Mouse (Mus musculus) mouse embryonic stem cell (cell line): ENCODE measurements around the gene Mlh1.

Experiments used
- in situ Hi-C, 2 experiments: fragments of 300-500 bp; cut with MboI; formaldehyde crosslinking; loops; 1 replicate in 1 of 2; 3 replicates in 1 of 2; pipeline ENCODE4 v1.14.3; 2019 to 2020; ENCODE audit warnings: low sequenced_read_pairs in 2 of 2, low pct_unique_long_range_greater_than_20kb in 1 of 2, mixed read lengths in 1 of 2; ENCODE audit not compliant: unreplicated experiment in 1 of 2

The Mlh1 gene

DNA sequence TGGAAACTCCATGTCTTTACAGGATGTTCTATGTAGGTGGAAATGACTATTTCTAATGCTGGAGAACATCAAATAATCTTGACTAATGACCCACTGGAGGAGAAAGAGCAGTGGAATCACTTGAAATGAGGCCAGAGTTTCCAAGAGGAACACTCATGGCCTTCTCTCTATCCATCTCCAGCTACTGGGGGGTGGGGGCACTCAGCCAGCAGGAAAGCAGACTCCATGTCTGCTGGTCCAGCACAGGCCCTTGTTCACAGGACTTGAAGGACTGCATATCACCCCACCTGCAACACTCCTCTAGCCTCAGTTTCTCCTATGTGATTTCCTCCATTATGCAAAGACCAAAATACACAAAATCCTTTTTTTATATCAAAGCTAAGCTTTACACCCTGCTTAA lies 33.9 kb downstream of the Mlh1 start:
- in situ Hi-C loops: no loop called here

GRCm38 (mm10) chr9:111234701-111235100 lies 36.9 kb downstream of the Mlh1 start:
- in situ Hi-C loops: no loop called here

DNA sequence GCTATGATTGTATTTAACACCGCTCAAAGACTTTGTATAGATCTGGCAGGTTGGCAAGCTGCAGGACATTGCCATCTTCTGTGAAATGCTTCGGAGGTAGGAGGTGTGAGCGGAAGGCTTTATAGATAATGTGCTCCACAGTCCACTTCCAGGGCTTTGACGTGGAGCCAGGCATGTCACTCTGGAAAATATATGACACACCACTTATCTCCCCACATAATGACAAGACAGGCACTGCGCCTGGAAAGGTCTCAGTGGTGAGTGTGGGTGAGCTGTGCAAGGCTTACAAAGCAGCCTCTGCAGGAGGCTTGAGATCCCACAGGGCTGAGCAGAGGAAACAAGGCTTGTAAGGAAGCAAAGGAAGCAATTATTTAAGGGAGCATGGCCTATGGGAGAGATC lies 43.1 kb downstream of the Mlh1 start:
- in situ Hi-C loops: no loop called here

GRCm38 (mm10) chr9:111223406-111223805 lies 48.2 kb downstream of the Mlh1 start:
- in situ Hi-C loops: no loop called here

- in situ Hi-C loops: no loop called here
Observed at GRCm38 (mm10) chr9:111221580-111221979, 50.0 kb downstream of the Mlh1 start.

- in situ Hi-C loops: no loop called here
Observed at GRCm38 (mm10) chr9:111220551-111221080, 51.0 kb downstream of the Mlh1 start.

GRCm38 (mm10) chr9:111216424-111216823 lies 55.2 kb downstream of the Mlh1 start:
- in situ Hi-C loops: no loop called here

DNA sequence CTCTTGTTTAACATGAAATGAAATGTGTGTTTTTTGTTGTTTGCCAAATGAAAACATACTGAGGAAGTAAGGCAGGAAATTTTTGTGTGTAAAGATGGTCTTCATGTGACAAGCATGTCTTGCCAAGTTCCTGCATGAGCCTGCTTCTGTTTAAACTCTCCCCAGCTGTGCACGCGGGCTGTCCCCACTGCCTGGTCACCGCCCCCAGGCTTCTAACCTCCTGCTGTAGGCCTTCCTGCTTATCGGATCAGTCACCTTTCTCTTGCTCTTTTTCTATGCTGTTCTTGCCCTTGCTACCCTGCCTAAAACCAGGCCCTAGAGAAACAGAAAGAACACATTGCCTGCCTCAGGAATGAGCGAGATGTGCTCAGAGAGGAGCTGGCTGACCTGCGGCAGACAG lies 58.1 kb downstream of the Mlh1 start:
- in situ Hi-C loops: no loop called here

DNA sequence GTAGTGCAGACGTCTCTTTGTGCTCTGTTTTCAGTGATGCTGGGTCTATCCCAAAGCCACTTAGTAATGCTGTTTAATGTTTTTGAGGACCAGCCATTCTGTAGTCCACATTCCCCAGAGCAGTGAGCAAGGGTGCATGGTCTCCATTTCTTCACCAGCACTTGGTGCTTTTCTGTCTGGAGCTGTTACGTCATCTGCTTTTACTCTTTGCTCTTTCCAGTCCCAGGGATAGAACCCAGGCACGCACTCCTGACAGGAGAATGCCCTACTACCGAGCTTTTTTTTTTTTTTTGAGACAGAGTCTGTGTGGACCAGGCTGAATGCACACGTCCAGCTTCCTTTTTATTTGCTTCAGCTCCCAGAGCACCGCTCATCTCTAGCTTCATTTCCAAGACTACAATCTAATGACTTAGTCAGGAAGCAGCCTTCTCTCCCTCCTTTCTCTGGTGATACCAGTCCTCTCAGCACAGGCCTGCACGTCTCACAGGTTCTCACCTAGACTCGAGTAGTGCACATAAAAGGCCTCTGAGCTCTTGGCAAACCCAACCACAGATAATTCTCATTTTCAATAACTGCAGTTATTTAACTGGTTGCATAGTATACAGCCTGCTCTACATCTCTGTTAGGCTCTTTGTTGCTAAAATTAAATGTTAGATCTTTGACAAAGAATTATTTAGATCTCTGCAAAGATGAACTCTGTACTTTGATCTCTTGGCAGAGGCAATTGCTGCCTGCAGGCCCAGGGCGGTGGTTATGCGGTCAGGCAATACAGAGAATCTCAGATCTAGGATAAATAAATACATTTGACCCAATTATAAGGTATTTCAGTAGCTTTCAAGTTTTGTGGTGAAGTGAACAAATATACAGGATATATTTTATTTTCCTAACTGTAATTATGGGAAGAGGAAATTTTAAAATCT lies 60.2 kb downstream of the Mlh1 start:
- in situ Hi-C loops: no loop called here

DNA sequence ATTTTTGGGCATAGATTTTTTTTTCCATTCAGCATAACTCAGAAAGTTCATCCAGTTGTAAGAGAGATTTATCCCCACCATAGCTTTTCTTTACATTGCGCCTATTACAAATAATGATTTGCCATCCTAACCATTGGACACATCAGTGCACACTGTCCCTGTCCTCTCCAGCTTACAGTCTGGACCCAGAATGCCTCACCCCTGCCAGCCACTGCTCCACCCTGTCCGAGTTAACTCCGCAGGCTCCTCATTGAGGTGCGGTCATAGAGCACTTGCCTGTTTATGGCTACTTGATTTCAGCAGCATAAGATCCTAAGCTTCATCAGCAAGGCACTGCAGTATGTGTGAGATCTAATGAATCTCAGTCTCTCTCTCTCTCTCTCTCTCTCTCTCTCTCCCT lies 61.2 kb downstream of the Mlh1 start:
- in situ Hi-C loops: no loop called here

GRCm38 (mm10) chr9:111209158-111209699 lies 62.4 kb downstream of the Mlh1 start:
- in situ Hi-C loops: no loop called here

DNA sequence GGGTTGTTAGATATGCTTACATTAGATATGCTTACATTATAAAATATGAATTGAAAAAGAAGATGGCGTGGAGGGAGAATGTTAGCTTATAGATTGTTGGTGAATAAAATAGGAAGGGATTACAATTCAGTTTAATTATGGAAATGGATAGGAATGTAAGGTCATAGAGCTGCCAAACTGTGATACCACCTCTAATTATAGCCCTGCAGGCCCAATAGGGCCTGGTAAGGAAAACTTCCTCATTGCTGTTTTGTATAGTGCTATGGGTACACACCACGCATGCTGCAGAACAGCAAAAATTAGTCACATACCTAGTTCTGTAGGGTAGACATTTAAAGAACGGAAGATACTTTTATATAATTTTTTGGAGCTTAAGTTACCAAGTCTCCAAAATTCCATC lies 63.4 kb downstream of the Mlh1 start:
- in situ Hi-C loops: no loop called here

- in situ Hi-C loops: no loop called here
Observed at GRCm38 (mm10) chr9:111207683-111208082, 63.9 kb downstream of the Mlh1 start.

- in situ Hi-C loops: no loop called here
Observed at GRCm38 (mm10) chr9:111204601-111205375, 66.8 kb downstream of the Mlh1 start.

GRCm38 (mm10) chr9:111200208-111200607 lies 71.4 kb downstream of the Mlh1 start:
- in situ Hi-C loops: no loop called here

GRCm38 (mm10) chr9:111198332-111198731 lies 73.3 kb downstream of the Mlh1 start:
- in situ Hi-C loops: no loop called here

- in situ Hi-C loops: no loop called here
Observed at GRCm38 (mm10) chr9:111197712-111198111, 73.9 kb downstream of the Mlh1 start.

DNA sequence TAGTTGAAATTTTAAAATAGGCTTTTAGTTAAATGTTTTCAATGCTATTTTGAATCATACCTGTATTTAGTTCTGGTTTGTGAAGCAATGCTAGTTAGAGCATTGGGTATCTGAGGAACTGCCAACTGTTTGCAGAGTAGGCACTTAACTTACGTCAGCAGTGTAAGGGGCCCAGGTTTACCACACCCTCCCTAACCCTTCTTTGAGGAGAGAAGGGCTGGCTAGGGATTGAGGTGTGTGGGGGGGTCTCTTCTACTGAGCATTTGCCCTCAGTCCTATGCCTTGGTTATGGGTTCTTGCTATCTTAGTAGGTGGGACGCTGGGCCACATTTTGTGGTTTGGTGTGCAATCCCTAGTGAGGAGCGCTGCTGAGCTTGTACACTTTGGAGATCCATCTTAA lies 74.5 kb downstream of the Mlh1 start:
- in situ Hi-C loops: no loop called here

- in situ Hi-C loops: no loop called here
Observed at GRCm38 (mm10) chr9:111193211-111193610, 78.4 kb downstream of the Mlh1 start.
